Comparison of ENCODE assay signal across 9 mouse cellular contexts in genomic region chr10:8801719-8802347, GRCm38 (mm10).
DNase-seq lines count a peak whose midpoint lies in the region; ATAC-seq lines count a peak whose summit lies in the region.
"Had no signal": no experiment of that assay in that cellular context is flagged by ENCODE, and none has a peak within 500 bp of the region (broad histone marks: within the 10 kb centered on the region; RNA-seq: fewer than 3 reads in every experiment).

No protein-coding gene starts in this region.

- peak overlapping the region; percentile 40 for H3K4me3 ChIP-seq in heart, embryonic 10.5 days
- H3K4me3 ChIP-seq in neural tube, embryonic 12.5 days, result no peak overlapping the region
- H3K4me3 ChIP-seq in liver, embryonic 16.5 days (ENCODE audit: low read depth, low read length), result no peak overlapping the region

- no peak overlapping the region for H3K9ac ChIP-seq in neural tube, embryonic 12.5 days
- no peak overlapping the region for H3K9ac ChIP-seq in liver, embryonic 16.5 days (ENCODE audit: low read depth, low read length)

- no peaks in the 10 kb centered on the region for H3K9me3 ChIP-seq in heart, embryonic 10.5 days
- peaks cover 7% of the 10 kb centered on the region for H3K9me3 ChIP-seq in neural tube, embryonic 12.5 days
- H3K9me3 ChIP-seq in liver, embryonic 16.5 days (replicated peaks; ENCODE audit: control insufficient read depth, low read length), result no peaks in the 10 kb centered on the region

- 24% methylated on average over 12 of the region's 12 CpGs for WGBS in heart, embryonic 10.5 days
- WGBS in neural tube, embryonic 12.5 days, result 83% methylated on average over 12 of the region's 12 CpGs
- WGBS in liver, embryonic 16.5 days (ENCODE audit: insufficient replicate concordance), result 33% methylated on average over 12 of the region's 12 CpGs

- peaks cover 44% of the 10 kb centered on the region for H3K4me1 ChIP-seq in heart, embryonic 10.5 days
- peaks cover 29% of the 10 kb centered on the region for H3K4me1 ChIP-seq in neural tube, embryonic 12.5 days
- no peaks in the 10 kb centered on the region; the same call in none of the 2 replicates for H3K4me1 ChIP-seq in liver, embryonic 16.5 days (ENCODE audit: control insufficient read depth, low read depth, low read length)

- H3K27me3 ChIP-seq in heart, embryonic 10.5 days (ENCODE audit: insufficient read depth, poor library complexity, severe bottlenecking), result no peaks in the 10 kb centered on the region
- no peaks in the 10 kb centered on the region for H3K27me3 ChIP-seq in neural tube, embryonic 12.5 days (replicated peaks)
- H3K27me3 ChIP-seq in liver, embryonic 16.5 days (ENCODE audit: control insufficient read depth, insufficient read depth, low read depth, low read length), result no peaks in the 10 kb centered on the region

- peak overlapping the region; percentile 36; the same call in 1 of the 2 replicates for H3K4me2 ChIP-seq in neural tube, embryonic 12.5 days (replicated peaks)
- peak overlapping the region; percentile 25; the same call in 1 of the 2 replicates for H3K4me2 ChIP-seq in liver, embryonic 16.5 days (ENCODE audit: low read depth, low read length)

- peak overlapping the region; percentile 81 for H3K27ac ChIP-seq in heart, embryonic 10.5 days
- H3K27ac ChIP-seq in neural tube, embryonic 12.5 days, result no peak overlapping the region
- no peak overlapping the region for H3K27ac ChIP-seq in liver, embryonic 16.5 days (ENCODE audit: low read length)

- H3K36me3 ChIP-seq in heart, embryonic 10.5 days, result peaks cover 15% of the 10 kb centered on the region
- no peaks in the 10 kb centered on the region for H3K36me3 ChIP-seq in neural tube, embryonic 12.5 days
- H3K36me3 ChIP-seq in liver, embryonic 16.5 days (ENCODE audit: control insufficient read depth, insufficient read depth), result no peaks in the 10 kb centered on the region; the same call in 1 of the 2 replicates

- no peak for DNase-seq in heart, embryonic 10.5 days (ENCODE audit: low spot score)
- no peak for DNase-seq in heart, adult 18-20 months
- DNase-seq in neural tube, embryonic 10.5 days (ENCODE audit: extremely low spot score, low spot score), result no peak
- DNase-seq in thymus, postnatal 4 days, result peak; percentile 36
- no peak for DNase-seq in layer of hippocampus, adult 8-10 months (ENCODE audit: low spot score in 2 of 2)
- DNase-seq in gastrocnemius, postnatal 10 days, result no peak

- no peak for ATAC-seq in neural tube, embryonic 12.5 days (ENCODE audit: low FRiP score, low read depth)
- ATAC-seq in liver, embryonic 16.5 days (ENCODE audit: low read depth), result peak; percentile 52
- ATAC-seq: inflammation-experienced regulatory T-cells, adult 6 months had no signal
